Mouse (Mus musculus): Measurements from ENCODE around the gene Defb20. TPM values are rescaled to one million over a fixed set of nuclear protein-coding genes. Genes with fewer than 3 reads are reported as not detected.

The Defb20 gene
- polyA plus RNA-seq, 2 experiments: not detected

DNA sequence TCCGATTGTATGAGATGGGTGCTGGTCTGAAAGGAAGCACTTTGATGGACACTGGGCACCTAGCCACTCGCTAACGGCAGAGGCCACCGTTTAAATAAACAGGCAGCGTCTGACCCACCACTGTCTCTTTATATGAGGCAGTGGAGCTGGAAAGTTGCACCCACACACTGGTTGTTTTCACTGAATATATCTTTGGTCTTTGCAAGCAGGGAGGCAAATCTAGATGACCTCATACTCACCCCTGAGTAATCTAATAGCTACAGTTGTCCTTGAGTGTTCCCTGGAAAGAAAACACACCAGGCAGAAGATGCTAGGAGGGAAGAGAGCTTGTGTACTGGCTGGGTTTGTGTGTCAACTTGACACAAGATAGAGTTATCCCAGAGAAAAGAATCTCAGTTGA, 29.4 kb upstream of the Defb20 start:
- no peak overlapping the region for H3K4me3 ChIP-seq (ENCODE audit: insufficient read depth in 1 of 2, low read depth in 2 of 2, low read length in 2 of 2)
- no peaks in the 10 kb centered on the region for H3K9me3 ChIP-seq (ENCODE audit: control insufficient read depth, low read length)
- no peak for ATAC-seq (ENCODE audit: insufficient read depth)
- no peak overlapping the region for H3K4me2 ChIP-seq (ENCODE audit: low read depth)
- H3K4me1 ChIP-seq (replicated peaks; ENCODE audit: control insufficient read depth in 2 of 2, insufficient read depth in 2 of 2, low read length in 1 of 2): 0 out of 4 replicates have a peak, but pooled peaks cover 0 to 2% of the 10 kb centered on the region in 2 experiments
- WGBS (ENCODE audit: insufficient replicate concordance): 56% methylated on average over 5 of the region's 5 CpGs
- H3K27me3 ChIP-seq (ENCODE audit: control insufficient read depth, insufficient read depth, low read length): no peaks in the 10 kb centered on the region
- no peak for TF ChIP-seq CTCF (IDR thresholded peaks at IDR 0.05; ENCODE audit: low read depth)
- no peak for TF ChIP-seq EP300 (IDR thresholded peaks at IDR 0.05; ENCODE audit: low read depth)
- DNase-seq (ENCODE audit: low read depth in 3 of 3, low spot score in 3 of 3): no peak
- no peak overlapping the region for H3K9ac ChIP-seq (replicated peaks)
- H3K27ac ChIP-seq: no peak overlapping the region
- no peaks in the 10 kb centered on the region for H3K36me3 ChIP-seq (replicated peaks; ENCODE audit: control insufficient read depth, insufficient read depth, low read depth)

DNA sequence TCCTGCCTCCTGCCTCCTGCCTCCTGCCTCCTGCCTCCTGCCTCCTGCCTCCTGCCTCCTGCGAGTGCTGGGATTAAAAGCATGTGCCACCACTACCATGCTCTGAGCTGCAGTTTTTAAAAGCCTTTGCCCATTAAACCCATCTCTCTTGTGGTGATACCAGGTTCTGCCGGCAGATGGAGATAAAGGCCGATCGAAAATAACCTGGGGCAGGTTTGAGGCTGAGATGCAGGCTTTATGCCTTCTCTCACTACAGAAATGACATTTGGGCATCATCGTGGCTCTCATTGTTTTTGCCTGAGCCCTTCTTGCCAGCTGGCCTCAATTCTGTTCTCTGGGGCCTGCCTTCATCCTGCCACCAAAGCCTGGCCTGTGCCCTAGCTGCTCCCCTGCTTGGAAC, 26.6 kb upstream of the Defb20 start:
- Histone ChIP-seq H3K9ac (replicated peaks) (no peak overlapping the region), H3K36me3 (replicated peaks; ENCODE audit: control insufficient read depth, insufficient read depth, low read depth) (no peaks in the 10 kb centered on the region), H3K27ac (no peak overlapping the region), H3K4me2 (ENCODE audit: low read depth) (no peak overlapping the region), H3K9me3 (ENCODE audit: control insufficient read depth, low read length) (no peaks in the 10 kb centered on the region), H3K27me3 (ENCODE audit: control insufficient read depth, insufficient read depth, low read length) (no peaks in the 10 kb centered on the region), H3K4me3 (ENCODE audit: insufficient read depth in 1 of 2, low read depth in 2 of 2, low read length in 2 of 2) (no peak overlapping the region), H3K4me1 (replicated peaks; ENCODE audit: control insufficient read depth in 2 of 2, insufficient read depth in 2 of 2, low read length in 1 of 2) (0 out of 4 replicates have a peak, but pooled peaks cover 0 to 2% of the 10 kb centered on the region in 2 experiments)
- TF ChIP-seq CTCF (IDR thresholded peaks at IDR 0.05; ENCODE audit: low read depth) (peak; percentile 55), EP300 (IDR thresholded peaks at IDR 0.05; ENCODE audit: low read depth) (no peak)
- DNase-seq (ENCODE audit: low read depth in 3 of 3, low spot score in 3 of 3) (peak in 1 of 3 experiments; percentile 24), ATAC-seq (ENCODE audit: insufficient read depth) (no peak)
- 8% methylated on average over 5 of the region's 5 CpGs for WGBS (ENCODE audit: insufficient replicate concordance)

GRCm38 (mm10) chr2:152452101-152452781, 24.6 kb upstream of the Defb20 start:
- H3K36me3 ChIP-seq (replicated peaks; ENCODE audit: control insufficient read depth, insufficient read depth, low read depth): no peaks in the 10 kb centered on the region
- no peak overlapping the region for H3K9ac ChIP-seq (replicated peaks)
- H3K27me3 ChIP-seq (ENCODE audit: control insufficient read depth, insufficient read depth, low read length): no peaks in the 10 kb centered on the region
- H3K4me2 ChIP-seq (ENCODE audit: low read depth): no peak overlapping the region
- DNase-seq (ENCODE audit: low read depth in 3 of 3, low spot score in 3 of 3): no peak
- 70% methylated on average over 4 of the region's 4 CpGs for WGBS (ENCODE audit: insufficient replicate concordance)
- no peaks in the 10 kb centered on the region for H3K9me3 ChIP-seq (ENCODE audit: control insufficient read depth, low read length)
- no peak for ATAC-seq (ENCODE audit: insufficient read depth)
- H3K27ac ChIP-seq: no peak overlapping the region
- H3K4me1 ChIP-seq (replicated peaks; ENCODE audit: control insufficient read depth in 2 of 2, insufficient read depth in 2 of 2, low read length in 1 of 2): no peaks in the 10 kb centered on the region
- H3K4me3 ChIP-seq (ENCODE audit: insufficient read depth in 1 of 2, low read depth in 2 of 2, low read length in 2 of 2): no peak overlapping the region
- no peak for TF ChIP-seq EP300 (IDR thresholded peaks at IDR 0.05; ENCODE audit: low read depth)
- no peak for TF ChIP-seq CTCF (IDR thresholded peaks at IDR 0.05; ENCODE audit: low read depth)

GRCm38 (mm10) chr2:152459241-152459640, 17.6 kb upstream of the Defb20 start:
- no peak overlapping the region for H3K9ac ChIP-seq (replicated peaks)
- TF ChIP-seq EP300 (IDR thresholded peaks at IDR 0.05; ENCODE audit: low read depth): no peak
- TF ChIP-seq CTCF (IDR thresholded peaks at IDR 0.05; ENCODE audit: low read depth): no peak
- no peaks in the 10 kb centered on the region for H3K4me1 ChIP-seq (replicated peaks; ENCODE audit: control insufficient read depth in 2 of 2, insufficient read depth in 2 of 2, low read length in 1 of 2)

DNA sequence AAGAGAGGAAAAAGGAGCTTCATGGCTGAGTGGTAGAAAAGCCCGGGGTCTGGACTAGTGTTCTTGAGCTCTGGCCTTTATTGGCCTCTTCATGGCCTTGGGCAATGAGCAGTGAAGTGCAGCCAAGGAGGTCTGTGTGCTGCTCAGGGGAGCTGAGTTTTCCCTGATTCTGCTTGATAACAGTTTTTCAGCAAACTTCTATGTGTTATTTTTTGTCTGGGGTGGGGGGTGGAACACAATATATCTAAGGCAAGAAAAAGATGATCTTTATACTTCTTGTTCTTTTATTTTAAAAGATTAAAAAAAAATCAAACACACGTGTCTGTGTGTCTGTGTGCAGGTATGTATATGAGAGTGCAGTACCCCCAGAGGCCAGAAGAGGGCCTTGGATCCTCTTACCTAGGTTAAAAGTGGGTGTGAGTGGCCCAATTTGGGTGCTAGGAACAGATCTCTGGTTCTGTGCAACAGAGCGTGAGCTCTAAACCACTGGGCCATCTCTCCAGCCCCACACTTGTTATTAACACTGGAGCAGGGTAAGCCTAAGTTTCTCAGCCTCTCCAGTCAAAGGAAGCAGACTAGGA, 12.2 kb upstream of the Defb20 start, which contains the start of gene Defb23:
Defb23 (minus strand) TSS at position 51 of the 581 bp plus-strand sequence.
- TF ChIP-seq EP300 (IDR thresholded peaks at IDR 0.05; ENCODE audit: low read depth) (no peak), CTCF (IDR thresholded peaks at IDR 0.05; ENCODE audit: low read depth) (peak; percentile 5; the same call in 1 of the 2 replicates)
- Histone ChIP-seq H3K4me1 (replicated peaks; ENCODE audit: control insufficient read depth in 2 of 2, insufficient read depth in 2 of 2, low read length in 1 of 2) (no peaks in the 10 kb centered on the region), H3K4me2 (ENCODE audit: low read depth) (no peak within 1 kb of the TSS), H3K4me3 (ENCODE audit: insufficient read depth in 1 of 2, low read depth in 2 of 2, low read length in 2 of 2) (no peak within 1 kb of the TSS), H3K27ac (no peak within 1 kb of the TSS), H3K27me3 (ENCODE audit: control insufficient read depth, insufficient read depth, low read length) (no peaks in the 10 kb centered on the region), H3K9me3 (ENCODE audit: control insufficient read depth, low read length) (no peaks in the 10 kb centered on the region), H3K9ac (replicated peaks) (no peak within 1 kb of the TSS), H3K36me3 (replicated peaks; ENCODE audit: control insufficient read depth, insufficient read depth, low read depth) (no peaks in the 10 kb centered on the region)
- DNase-seq (ENCODE audit: low read depth in 3 of 3, low spot score in 3 of 3): no peak
- 71% methylated on average over 3 of the region's 3 CpGs for WGBS (ENCODE audit: insufficient replicate concordance)
- ATAC-seq (ENCODE audit: insufficient read depth): no peak

More at GRCm38 (mm10) chr2:152459241-152459640, 17.6 kb upstream of the Defb20 start:
- Histone ChIP-seq H3K9me3 (ENCODE audit: control insufficient read depth, low read length) (no peaks in the 10 kb centered on the region), H3K27me3 (ENCODE audit: control insufficient read depth, insufficient read depth, low read length) (no peaks in the 10 kb centered on the region), H3K36me3 (replicated peaks; ENCODE audit: control insufficient read depth, insufficient read depth, low read depth) (no peaks in the 10 kb centered on the region), H3K27ac (no peak overlapping the region), H3K4me3 (ENCODE audit: insufficient read depth in 1 of 2, low read depth in 2 of 2, low read length in 2 of 2) (no peak overlapping the region), H3K4me2 (ENCODE audit: low read depth) (no peak overlapping the region)
- 53% methylated on average over 13 of the region's 13 CpGs for WGBS (ENCODE audit: insufficient replicate concordance)
- ATAC-seq (ENCODE audit: insufficient read depth) (no peak), DNase-seq (ENCODE audit: low read depth in 3 of 3, low spot score in 3 of 3) (no peak)

Measured in liver, embryonic 14.5 days (tissue).